Mouse (Mus musculus) cerebellum, postnatal 25 days (tissue): ENCODE results near the gene Ergic1.

Experiments used
- DNase-seq, 2 experiments: peaks; one replicate each; pipeline ENCODE4 v3.0.0; 2021; ENCODE audit warnings: mixed read lengths in 2 of 2

Gene Ergic1

DNA sequence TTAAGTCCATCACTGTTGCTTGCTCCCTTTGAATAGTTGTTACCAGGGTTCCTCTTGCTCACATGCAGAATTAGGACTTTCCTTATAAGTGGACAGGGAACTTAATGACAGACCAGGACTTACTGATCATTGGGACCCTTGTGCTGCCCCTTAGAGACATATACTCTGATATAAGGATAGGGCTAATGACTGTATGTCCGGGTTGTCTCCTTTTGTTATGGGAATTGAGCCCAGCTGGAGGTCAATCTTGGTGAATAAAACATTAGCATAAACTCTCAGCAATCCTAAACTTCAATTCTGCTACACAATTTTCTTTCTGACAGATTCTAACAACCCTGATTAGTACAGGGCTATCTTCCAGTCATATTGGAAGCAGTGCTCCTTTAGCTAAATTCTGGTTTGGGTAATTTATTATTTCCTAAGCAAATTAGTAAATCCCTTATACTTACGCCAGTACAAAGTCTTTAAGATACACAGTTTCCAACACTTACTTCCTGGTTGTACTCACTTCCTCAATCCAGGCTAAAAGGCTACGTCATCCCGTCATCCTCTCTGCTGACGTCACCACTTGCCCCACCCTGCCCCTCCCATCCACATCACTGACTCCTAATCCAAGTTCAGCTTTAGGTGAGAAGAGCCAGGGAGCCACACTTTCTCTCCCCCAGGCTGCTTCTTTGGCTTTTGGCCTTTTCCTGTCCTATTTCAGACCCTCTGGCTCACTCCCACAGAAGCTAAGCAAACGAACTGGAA lies 23.4 kb upstream of the Ergic1 start:
- no peak for DNase-seq

DNA sequence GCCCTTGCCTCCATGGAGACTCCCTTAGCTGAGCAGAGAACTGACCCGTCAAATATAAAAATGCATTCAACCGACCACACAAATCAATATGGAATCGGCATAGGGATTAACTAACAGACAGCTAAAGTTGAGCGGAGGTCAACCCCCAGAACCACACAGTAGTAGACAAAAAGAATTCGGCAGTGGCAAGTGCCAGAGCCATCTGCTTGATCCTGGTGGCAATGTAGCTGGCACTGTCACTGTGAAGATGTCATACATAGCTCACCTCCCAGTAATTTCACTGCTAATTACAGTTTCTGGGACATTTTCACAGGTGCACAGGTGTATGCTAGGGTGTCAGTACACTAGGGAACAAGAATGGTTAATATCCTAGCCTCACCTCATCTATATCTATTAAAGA lies 21.2 kb upstream of the Ergic1 start:
- peak; percentile 62 to 70 for DNase-seq

DNA sequence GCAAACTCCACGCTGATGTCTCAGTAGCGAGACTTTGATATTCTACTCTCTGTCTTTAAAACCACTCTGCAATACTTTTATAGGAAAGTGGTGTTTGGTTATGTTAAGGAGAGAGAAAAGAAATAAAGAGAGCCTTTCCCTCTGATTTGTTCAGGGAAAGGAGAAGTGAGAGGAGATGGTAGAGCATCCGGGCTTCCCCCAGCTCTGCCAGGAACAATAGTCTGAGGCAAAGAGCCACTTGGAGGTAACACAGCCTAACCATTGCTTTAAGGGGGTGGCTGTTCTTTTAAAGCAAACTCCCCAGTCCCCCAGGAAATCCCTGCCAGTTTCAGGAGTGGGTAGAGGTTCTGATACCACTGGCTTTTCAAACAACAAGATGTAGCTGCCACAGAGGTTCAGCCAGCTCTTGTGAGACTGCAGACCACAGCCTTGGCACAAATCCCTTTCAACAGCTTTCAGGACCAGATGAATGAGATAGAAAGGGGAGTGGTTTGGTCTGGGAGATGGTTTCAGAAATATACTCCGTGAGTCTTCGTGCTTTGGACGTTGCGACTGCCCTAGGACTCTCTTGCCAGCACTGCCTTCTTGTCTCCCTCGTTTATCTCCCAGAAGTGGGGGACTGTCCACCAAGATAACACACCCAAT lies 16.8 kb upstream of the Ergic1 start:
- no peak for DNase-seq

DNA sequence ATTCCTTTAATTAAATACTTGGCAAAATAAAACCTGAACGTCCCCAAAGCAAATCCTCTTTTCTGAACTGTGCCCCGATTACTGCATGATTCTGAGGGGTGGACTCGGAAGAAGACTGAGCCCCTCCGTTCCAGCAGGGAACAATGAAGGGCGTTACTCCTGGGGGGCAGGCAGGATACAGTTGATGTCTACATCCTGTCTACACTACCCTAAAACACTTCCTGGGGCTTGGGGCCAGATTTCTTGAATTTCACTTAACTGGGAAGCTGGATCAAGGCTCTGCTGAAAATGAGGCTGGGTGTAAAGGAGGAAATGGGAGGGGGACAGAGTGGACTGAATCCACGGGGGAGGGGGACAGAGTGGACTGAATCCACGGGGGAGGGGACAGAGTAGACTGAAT lies 13.5 kb upstream of the Ergic1 start:
- no peak for DNase-seq

DNA sequence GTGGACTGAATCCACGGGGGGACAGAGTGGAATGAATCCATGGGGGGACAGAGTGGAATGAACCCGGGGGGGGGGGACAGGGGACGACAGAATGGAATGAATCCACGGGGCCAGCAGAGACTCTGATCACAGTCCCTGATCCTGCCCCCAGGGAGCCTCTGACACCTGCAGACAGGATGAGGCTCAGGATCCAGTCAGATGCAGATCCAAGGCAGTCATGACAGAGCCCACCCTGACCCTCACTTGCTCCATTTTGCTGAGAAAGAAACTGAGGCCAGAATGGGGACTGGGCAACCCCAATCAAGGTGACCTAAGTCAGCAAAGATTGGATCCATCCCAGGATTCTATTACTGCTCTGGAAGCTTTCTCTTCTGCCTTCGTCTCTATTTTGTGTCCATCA lies 12.7 kb upstream of the Ergic1 start:
- no peak for DNase-seq

DNA sequence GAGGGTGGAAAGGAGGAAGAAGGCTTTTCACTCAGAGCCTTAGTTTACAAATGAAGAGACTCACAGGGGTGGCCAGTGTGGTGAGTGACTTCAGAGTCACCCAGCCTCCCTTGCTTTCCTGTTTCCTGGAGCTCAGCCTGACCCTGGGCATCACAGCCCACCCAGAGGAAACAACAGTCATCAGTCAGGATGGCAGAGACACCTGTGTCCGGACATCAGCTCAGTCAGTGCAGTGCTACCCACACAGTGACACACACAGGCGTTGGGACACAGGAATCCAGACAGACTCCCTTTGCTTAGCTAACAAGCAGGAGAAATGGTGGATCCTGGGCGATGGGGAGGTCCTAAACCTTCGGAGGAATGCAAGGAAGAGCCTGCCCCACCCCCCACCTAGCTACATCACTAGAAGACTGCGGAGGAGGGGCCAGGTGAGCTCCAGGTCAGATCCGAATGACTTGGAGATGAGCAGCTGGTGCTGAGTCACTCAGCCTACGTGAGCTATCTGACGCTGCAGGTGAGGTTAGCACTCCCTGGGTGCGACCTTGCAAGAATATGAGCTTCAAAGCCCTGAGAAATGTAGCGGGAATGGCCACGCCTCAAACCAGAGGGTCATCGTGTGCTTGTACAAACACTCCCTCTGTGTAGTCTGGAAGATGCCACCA lies 12.0 kb upstream of the Ergic1 start:
- peak in 1 of 2 experiments; percentile 31 for DNase-seq

DNA sequence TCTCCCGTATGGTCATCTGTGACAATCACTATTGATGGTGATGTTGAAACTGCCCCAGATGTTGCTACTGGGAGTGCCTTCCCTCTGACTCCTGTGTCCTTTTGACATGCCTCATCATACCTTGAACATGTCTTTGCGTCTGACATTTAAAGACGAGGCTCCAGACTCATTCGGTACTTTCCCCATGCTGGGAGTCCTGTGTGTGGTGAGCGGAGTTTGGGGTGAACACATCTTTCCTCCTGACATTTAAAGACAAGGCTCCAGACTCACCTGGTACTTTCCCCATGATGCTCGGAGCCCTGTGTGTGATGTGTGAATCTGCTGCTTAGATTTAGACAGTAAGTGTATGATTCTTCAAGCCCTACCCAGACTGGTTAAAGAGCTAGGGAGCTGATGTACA lies 10.2 kb upstream of the Ergic1 start:
- no peak for DNase-seq

DNA sequence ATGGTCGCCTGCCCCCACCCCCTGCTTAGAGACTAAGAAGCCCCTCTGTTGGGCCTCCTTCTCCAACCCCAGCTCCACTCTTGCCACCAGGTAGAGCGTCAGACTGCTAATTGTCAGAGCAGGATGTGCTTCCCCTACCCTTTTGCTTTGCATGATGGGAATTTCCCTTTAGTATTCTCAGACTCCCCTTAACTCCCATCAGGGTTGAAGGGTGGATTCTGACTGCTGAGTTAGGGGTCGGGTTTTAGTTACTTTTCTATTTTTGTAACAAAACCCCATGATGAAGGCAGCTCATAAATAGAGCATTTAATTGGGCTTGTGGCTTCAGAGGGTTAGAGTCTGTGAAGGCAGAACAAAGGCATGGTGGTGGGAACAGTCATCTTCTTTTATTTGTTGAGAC lies 8.3 kb upstream of the Ergic1 start:
- no peak for DNase-seq

DNA sequence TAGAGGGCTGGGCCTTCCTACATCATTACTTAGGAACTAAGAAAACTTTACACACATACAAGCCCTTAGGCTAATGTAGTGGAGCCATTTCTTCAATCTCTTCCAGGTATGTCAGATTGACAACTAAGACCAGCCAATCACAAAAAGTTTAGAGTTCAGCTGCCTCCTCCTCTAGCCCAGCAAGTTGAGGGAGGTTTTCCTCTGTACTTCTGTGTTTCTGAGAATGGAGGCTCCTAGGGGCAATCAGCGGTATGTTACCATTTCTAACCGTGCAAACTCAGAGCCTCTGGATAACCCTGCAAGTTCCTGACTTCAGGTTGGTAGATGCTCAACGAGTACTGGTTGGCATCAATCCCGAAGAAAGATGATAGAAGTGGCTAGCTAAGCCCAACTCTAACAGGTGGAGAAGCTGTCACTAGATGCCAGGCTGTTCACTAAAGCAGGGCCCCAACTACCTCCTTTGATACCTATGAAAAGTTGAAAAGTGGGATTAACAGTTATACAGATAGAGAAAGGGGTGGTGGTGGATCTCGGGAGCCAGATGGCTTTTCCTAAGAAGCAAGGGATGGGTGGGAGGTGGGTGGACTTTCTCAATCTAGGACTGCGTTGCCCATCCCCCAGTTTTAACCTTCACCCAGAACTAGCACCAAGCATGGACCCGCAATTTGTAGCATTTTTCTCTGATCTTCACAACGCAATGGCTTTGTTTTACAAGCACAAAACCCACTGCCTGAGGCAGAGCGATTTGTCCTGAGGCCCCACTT lies 581 bp upstream of the Ergic1 start:
- no peak for DNase-seq

DNA sequence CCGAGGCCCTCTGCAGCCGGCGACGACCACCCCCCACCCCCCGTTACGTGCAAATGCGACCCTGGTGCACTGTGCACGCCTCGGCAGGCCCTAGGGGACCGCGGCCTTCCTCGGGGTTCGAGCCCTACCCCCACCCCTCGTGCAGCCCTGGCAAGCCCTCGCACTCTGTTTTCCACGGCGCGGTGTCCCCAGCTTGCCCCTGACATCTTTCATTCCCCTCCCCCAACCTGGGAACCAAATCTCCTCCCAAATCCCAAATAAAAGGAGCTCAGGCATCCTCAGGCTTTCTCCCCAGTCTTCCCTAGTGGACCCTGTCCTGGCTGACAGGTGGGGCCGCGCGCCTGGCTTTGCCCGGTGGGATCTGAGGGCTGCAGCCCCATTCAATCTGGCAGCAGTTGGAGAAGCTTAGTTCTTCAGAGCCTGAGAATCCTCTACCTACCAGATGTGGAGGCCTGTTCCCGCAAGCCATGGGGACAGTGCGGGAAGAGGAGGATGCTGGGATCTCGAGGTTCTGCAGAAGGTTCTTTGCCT lies 427 bp downstream of the Ergic1 start, which contains the start of gene Dusp1:
Gene Dusp1, minus strand, starts transcription at position 478 of the 531 bp plus-strand sequence.
- peak in 1 of 2 experiments; percentile 63 for DNase-seq

DNA sequence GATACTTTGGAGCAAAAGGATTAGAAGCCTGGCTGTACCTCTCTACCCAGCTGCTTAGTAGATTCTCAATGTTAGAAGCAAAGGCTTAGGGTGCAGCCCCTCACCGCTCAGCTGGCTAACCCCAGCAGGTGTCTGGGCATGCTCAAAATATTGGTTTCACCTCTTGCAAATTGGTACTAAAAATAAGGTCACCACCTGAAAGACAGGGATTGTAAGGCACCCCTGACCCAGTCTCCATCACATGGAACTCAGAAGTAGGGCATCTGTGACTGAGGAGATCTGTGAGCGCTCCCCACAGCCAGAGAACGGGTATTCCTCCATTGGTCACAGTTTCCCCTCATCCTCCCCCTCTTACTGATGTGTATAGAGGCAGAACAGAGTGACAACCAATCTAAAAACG lies 1.0 kb downstream of the Ergic1 start:
- DNase-seq, result peak in 1 of 2 experiments; percentile 36

DNA sequence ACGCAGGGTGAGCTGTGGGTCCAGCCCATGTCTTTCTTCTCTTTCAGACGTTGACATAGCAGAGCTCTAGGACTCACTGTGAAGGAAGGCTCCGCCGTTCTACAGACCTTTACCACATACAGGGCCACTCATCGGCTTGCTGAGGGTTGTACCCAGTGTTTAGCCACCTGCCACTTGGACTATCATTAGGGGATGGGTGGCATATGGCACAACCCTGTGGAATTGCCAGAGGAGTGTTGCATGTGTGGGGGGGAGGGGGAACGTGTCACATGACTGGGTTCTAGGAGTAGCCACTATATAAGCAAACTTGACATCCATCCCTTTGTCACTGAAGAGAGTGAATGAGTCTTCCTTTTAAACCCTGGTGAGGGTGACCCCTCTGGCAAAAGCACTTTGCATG lies 2.2 kb downstream of the Ergic1 start:
- peak; percentile 68 to 74 for DNase-seq

DNA sequence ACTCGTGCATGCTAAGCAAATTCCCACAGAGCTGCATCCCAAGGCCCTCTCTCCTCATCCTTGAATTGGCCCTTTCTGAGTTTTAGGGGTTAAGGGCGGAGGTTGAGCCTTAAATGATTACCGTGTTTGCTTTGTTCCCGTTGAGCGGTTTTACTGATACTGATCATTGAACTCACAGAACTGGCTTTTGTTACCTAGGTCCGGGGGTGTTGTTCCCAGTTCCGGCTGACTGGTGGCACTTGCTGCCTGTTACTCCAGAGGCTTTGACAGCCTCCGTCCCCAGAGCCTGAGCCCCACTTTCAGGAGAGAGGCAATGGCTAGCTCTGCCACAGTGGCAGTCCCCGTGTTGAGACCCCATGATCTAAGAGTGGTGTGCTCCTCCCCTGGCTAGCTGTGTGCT lies 3.1 kb downstream of the Ergic1 start:
- peak in 1 of 2 experiments; percentile 15 for DNase-seq

DNA sequence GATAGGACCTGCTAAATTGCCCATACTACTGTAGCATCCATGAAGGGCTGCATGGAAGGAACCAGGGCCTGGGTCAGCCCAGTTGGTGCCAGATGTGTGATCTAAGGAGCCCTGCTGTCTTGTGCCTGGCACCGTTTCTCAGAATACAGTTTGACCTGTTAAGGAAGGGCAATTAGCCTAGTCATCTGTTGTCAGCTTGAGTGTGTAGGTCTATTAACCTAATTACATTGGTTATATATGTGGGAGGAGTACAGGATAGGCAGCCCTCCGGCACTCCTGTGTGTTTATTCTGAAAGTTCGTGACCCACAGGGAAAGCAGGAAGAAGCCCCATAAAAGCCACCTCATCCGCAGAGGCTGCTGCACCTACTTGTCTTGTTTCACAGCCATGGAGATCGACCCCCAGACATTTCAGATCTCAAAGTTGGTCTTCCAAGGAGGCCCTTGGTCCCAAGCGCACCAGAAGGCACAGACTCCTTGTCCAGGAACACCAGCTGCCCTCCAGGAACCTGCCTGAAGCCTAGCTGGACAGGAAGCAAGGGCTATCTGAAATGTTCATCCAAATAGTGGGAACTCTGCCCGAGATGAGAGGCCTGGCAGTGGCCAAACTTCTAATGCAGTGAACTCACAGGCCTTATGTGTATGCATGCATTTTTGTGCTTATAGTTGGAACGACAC lies 6.0 kb downstream of the Ergic1 start:
- DNase-seq, result peak; percentile 50 to 51

DNA sequence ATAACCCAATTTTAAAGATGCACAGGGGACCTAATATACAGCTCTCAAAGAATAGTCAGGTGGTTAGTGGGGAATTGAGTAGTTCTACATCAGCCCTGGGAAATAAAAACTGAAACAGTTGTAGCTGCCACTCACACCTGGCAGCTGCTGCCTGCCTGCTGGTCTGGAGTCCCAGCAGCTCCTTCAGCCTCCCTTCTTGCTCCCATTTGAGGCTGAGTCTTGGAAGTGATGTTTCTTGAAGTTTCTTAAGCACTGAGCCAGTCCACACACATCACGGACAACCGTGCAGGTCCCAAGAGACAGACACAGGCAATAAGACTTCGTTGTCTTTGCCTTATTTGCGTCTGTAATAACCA lies 6.5 kb downstream of the Ergic1 start:
- DNase-seq, result peak in 1 of 2 experiments; percentile 2

DNA sequence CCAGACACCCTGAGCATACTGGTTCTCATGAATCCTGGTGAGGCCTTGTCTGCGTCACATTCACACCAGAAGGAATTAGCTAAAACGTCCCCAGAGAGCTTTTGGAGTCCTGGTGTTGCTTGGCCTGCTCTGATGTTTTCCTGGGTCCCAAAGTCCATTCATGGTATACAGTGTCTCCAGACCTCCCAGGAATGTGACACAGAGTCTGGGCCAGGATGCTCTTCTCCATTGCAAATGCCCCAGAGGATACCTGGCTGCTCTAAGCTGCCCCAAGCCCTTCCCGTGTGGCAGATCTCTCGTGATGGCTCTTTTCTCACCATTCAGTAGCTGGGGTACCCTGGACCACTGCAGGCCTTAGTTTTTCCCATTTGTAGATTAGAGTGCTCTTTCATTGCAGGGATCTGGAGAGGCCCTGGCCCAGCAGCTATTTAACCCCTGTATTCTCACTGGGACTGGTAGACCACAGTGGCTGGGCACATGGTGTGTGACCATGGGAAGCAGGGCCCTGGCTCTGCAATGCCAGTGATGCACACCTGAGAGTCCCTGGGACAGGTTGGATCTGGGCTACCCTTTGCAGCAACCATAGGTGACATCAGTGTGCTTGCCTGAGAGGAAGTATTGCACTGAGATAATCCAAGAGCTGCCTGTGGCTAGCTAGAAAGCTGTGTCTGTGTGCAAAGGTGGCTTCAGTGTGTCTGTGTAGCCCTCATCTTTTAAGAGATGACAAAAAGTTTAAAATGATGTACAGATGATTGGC lies 8.5 kb downstream of the Ergic1 start:
- DNase-seq, result peak in 1 of 2 experiments; percentile 12

DNA sequence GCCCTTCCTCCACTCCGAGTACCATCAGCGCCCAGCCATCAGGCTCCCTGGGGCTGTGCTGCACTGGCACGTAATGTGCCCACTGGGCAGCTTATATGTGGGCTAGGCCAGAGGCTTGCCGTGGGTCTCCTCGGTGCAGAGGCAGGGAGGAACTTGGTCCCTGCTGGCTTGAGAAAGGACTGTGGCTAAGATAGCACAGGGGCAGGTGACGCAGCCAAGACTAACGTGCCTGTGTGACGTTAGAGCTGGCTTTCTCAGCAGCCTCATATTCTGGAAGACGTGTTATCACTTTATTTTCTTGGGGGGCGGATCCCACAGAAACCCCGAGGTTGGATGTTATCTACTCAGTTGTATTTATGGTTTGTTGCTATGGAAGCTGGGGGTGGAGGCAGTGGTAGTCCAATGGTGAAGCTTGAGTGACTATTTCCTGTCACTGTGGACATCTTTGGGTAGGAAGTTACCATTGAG lies 9.4 kb downstream of the Ergic1 start:
- DNase-seq, result peak in 1 of 2 experiments; percentile 6

DNA sequence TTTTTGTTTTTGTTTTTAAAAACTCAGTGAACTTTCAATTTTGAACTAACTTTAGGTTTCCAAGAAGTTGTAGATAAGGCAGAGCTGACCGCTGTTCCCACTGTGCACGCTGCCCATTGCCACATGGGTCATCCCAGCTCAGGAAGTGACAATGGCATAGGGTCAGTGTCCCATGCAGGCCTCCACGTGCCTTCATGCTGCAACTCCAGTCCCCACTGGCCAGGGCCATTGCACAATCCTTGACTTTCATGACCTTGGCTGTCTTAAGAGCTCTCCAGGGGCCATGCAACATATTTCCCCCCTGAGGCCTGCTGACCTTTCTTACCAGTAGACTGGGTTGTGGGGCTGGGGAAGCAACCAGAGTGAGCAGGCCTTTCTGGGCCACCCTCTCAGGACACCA lies 10.1 kb downstream of the Ergic1 start:
- DNase-seq, result peak in 1 of 2 experiments; percentile 9

DNA sequence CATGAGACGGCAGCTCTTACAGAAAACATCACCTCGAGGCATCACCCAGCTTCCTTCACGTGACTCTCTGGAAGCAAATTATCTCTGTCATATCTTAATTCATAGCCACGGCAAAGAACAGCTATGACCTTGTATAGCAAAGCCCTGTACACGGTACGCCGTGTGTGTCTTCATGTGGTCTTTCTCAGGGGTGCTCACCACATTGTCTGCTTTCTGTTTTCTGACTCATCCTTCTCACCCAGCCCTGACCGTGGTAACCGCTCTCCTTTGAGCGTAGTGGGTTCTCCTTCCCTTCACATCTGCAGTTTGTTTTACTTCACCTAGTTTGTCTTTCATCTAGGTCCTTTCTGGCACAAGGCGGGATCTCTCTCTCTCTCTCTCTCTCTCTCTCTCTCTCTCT lies 11.0 kb downstream of the Ergic1 start:
- peak in 1 of 2 experiments; percentile 3 for DNase-seq

DNA sequence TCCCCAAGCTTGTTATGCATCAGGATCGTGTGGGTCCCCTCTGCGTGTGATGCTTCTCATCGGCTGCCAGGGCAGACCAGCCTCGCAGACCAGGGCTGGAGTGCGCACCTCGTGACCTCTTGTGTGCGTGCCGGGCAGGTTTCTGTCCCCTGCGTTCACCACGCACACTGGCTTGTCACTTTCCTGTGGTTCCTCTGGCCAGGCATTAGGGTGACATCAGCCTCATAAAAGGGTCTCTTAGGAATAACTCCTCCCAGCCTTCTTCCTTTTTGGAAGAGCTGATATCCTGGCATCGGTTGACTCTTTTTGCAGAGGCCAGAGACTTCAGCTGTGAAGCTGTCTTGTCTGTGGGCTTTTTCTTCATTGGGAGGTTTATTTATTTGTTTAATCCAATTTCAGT lies 12.8 kb downstream of the Ergic1 start:
- peak; percentile 27 to 32 for DNase-seq

DNA sequence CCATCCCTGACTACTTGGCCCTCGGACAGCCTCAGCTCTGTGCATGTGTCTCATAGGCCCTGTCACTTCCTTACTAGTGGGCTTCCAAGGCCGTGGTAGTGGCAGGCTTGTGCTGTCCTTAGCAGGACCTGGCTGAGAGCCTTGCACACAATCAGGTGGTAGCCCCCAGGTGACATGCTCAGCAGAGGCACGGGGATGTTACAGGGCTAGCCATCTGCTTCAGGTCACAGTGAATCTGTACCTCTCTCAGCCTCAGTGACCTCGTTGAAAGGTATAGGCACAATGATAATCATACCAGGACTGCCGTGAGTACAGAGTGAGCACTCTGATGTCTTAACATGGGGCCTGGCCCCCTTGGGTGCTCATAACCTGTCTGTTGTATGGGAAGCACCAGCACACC lies 13.4 kb downstream of the Ergic1 start:
- DNase-seq, result peak; percentile 38 to 42
